Mouse (Mus musculus) induced T-regulatory cell, adult 2 months (primary cell): Measurements from ENCODE around the gene Gimap9.

Source experiments
- DNase-seq: peaks from one replicate; pipeline ENCODE4 v3.0.0-alpha.2; 2012; ENCODE audit warnings: low read depth

The Gimap9 gene

DNA sequence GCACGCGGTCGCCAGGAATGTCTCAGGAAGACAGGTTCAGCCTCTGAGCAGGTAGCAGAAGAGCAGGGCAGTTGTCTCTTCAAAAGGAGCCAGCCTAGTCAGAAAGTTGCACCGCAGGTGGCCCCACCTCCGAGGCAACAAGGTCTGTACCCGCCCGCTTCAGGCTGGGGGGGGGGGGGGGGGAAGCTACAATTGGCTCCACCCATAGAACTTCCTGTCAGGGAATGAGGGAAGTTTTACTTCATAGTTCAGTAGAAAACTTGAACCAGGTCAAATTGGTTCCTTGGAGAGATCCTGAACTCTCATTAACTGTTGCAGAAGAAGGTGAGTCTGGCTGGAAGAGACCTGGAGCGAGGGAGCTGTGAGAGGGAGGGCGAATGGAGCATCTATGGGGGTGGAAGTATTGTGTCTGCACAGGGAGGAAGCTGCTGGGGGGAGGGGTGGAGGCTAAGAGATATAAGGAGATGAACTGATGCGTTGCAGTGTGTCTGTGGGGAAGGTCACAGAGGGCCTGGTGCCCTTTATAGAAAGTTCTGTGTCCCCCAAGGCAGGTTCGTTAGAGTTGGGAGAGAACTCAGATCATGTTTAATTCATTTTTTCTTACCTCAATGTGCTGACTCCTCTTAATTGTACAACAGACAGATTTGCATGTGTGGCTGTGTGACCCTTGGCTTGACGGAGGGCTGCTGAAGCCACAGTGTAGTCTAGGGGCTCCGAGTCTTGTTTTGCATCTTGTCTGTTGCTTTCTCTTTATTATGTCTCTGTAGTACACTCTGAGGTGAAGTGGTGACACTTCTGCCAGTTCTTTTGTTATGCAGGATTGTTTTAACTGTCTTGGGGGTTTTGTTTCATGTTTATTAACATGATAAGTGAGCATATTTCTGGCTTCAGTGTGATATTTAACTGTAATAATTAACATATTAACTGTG, at the start of gene Gimap9:
TSS of gene Gimap9 (plus strand) at position 199 of the 929 bp plus-strand sequence.
- peak; percentile 94 for DNase-seq

DNA sequence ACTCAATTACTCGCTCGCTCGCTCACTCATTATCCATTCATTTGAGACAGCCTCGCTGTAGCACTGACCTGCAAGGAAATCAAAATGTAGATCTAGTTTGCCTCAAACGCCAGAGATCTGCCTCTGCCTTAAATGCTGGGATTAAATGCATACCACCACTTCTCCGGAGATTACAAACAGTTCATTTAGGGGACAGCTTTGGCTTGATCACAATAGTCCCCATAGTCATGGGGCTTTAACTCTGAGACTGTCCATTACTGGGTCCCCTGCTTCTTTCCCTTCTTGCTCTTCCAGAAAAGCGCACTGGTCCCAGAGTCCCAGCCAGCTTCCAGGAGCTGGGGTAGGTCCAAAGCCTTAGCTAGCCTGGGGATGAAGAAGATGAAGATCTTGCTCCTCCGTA, 49.5 kb upstream of the Gimap9 start, which contains the start of gene AI854703:
TSS of gene AI854703 (plus strand) at position 301 of the 400 bp plus-strand sequence.
- DNase-seq, result no peak

DNA sequence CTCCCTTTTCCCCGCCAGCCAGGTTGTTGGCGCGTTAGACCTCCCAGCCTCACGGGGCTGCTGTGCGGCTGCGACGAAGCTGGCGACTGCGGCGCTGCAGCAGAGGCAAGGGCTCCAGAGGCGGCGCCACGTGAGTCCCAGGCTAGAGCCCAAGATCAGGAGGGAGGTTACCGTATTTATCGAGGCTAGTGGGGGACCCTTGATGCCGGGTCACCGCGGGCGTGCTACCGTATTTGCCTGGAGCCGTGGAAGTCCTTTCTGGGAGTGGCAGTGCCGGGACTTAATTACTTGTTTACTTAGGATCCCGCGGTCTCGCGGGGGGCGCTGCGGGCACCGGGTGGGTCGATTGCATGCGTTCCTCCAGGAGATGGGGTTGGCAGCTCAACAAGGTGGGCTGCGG, 48.9 kb upstream of the Gimap9 start:
- DNase-seq, result peak; percentile 61

DNA sequence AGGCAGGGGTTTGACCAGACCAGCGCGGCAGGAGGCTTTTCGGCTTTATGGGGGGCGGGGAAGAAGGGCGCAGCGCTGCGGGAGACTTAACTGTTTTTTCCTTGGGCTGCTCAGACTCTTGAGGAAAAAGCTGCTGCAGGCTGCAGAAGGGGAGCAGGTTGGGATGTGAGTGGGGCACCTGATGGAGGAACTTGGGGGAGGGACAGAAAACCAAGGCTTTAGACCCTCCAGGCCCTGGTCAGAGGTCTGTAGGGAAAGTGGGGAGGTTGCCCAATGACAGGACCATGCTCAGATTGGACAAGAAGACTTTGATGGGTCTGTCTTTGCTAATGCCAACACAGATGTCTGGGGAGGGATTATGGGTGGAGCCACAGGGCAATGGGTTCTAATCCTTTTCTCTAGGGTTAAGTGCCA, 48.4 kb upstream of the Gimap9 start:
- peak; percentile 25 for DNase-seq

DNA sequence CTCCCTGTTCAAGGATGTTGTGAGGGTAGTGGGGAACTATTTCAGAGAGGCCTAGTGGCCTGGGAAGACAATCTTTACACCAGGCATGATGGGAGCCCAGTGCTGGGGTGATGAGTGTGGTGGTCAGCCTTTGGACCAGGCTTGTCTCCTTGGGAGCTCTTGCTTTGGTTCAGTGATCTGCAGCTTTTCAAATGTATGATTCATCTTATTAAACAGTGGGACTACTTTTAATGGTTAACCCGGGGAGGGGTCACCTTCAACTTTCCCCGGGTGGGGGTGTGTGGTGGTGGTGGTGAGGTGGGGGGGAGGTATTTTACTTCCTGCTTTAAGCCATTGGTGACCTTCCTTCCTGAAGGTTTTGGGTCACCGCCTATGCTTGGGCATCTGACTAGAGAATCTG, 47.6 kb upstream of the Gimap9 start:
- DNase-seq, result no peak

DNA sequence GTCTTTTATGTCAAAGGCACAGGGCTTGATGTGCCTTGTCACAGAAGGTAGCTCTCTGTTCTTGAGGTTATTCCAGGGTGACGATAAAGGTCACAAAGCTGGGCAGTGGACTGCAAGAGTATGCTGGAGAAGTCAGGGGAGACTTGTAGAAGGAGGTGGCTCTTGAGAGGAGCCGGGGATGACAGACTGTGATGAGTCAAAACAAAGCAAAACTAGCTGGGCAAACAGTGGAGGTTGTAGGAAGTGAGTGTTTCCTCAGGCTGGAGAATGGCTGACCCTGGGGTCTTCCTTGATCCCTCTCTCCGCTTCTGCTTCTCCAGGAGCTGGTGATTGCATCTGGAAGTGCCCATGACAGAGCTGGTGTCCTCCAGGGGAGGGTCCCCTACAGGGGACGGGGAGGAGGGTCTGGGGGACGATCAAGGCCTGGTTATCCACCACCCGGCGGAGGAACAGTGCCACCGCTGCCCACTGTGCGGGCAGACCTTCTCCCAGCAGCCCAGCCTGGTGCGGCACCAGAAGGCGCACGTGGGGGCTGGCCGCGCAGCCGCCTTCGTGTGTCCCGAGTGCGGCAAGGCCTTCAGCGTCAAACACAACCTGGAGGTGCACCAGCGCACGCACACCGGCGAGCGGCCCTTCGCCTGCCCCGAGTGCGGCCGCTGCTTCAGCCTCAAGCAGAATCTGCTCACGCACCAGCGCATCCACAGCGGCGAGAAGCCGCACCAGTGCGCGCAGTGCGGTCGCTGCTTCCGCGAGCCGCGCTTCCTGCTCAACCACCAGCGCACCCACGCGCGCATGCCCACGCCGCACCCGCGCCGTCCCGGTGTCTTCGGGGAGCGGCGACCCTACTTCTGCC, 46.9 kb upstream of the Gimap9 start:
- DNase-seq, result peak; percentile 67

DNA sequence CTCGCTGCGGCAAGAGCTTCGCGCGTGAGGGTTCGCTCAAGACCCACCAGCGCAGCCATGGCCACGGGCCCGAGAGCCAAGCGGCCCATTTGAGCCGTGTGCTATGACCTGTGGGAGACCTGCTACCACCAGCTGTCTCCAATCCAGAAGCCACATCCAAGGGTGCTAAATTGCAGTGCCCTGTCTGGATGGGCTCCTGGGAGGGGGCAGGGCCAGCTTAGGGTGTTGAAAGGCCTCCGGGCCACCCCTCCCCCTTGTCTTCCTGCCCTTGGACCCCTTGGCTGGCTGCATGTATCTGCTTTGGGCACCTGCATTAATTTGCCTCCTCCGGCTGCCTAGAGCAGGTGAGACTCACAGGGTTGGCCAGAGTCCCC, 46.3 kb upstream of the Gimap9 start:
- DNase-seq, result no peak

DNA sequence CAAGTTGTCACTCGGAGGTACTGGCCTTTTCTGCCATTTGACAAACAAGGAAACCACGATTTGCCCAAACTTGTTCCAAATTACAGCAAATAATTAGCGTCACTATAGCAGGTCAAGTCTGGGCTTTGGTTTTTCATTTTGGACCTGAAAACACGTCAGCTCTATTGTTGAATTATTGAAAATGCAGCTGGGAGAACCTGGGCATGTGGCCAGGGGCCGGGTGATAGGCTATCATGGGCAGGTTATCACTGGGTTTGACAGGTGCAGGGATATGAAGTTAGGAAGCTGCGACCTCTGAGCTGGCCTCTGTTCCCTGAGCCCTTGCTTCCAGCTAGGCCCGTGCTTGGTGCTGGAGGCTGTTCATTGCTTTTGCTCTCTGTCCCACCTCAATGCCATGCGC, 45.1 kb upstream of the Gimap9 start:
- no peak for DNase-seq

DNA sequence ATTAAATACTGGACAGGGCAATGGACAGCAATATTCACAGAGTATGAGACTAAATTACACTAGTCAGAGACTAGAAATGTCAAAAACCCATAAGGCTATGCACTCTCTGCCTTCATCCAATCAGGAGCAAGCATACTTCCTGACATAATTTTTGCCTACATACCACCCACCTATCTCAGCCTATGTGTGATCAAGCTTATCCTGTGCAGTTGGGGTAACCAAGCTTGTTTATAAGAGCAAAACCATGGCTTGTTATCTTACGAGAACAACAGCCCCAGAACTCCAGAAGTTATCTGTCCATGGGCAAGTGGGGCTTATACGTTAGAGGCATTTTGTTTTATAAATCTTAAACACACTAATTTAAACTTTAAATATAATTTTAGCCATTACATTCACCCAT, 40.8 kb upstream of the Gimap9 start:
- DNase-seq, result no peak

DNA sequence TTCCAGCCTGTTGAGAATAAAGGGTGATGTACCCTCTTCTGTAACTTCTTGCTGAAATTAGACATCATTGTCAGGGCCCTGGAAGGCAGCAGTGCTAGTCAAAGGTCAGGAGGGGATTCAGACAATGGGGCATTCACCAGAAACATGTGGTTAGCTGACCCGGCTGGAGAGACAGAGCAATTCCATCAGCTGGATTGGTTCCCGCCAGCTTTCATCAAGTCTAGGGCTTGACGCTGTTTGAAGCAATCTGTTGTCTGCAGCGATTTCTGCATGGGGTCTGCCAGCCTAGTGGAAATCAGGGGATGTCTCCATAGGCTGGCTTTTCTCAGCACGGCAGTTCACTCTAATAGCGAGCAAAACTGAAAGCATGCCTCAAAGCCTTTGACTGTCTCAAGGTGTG, 39.4 kb upstream of the Gimap9 start:
- no peak for DNase-seq

DNA sequence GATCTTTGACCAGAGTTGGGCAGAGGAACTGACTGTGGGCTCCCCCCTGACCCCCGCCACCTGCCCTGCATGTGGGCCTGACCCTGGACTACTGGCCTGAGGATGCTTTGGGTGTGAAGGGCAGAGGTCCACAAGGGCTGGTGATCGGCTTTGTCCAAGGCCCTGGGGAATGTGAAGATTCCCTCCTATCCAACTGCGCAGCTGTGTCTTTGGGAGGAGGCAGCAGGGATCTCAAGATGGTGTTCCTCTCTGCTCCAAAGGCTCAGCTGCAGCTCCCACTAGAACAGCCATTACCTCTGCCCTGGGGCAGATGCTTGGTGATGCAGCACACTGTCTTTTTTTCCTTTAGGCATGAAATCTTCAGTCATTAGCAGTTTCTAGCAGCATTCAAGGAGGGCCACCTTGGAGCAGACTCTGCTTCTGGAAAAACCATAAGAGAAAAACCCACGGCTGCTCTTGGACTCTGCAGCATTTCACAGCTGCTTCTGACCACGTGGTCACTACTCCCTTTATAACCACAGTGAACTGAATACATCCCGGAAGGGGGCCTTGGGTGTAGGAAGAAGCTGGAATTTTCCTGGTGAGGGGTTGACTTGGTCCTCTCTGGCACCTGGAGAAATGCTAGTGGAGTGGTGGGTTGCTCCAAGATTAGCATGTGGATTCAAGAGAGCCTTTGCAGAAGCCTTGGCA, 38.0 kb upstream of the Gimap9 start:
- no peak for DNase-seq

DNA sequence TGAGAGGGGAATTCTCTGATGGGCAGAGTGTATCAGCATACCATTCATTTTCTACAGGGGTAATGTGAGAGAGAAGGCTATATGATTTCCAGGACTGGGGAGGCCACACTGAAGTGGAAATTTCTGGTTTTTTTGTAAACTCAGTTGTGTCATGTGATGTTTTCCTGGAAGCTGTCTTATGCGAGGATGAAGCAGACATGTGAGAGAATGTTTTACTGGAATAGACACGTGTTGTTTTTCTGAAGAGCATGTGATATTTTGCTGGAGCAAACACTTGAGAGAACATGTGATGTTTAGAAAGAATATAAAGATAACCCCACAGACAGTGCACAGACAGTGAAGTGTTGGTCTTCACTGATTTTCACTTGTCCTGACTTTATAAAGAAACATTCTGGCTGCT, 37.4 kb upstream of the Gimap9 start:
- no peak for DNase-seq

DNA sequence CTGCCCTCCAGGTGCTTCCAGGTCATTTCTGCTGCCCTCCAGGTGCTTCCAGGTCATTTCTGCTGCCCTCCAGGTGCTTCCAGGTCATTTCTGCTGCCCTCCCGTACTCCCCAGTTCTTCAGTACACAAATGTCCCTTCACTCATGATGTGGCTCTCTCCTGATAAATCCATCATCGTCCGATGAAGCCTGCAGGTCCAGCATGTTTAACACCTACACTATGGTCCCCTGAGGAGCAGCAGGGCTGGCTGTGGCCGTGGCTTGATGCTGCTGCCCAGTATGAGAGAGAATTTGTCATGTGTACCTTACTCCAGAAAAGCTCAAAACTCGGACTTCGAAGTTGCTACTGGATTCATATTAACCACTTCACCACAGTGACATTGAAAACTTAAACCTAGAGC, 34.5 kb upstream of the Gimap9 start:
- DNase-seq, result no peak

DNA sequence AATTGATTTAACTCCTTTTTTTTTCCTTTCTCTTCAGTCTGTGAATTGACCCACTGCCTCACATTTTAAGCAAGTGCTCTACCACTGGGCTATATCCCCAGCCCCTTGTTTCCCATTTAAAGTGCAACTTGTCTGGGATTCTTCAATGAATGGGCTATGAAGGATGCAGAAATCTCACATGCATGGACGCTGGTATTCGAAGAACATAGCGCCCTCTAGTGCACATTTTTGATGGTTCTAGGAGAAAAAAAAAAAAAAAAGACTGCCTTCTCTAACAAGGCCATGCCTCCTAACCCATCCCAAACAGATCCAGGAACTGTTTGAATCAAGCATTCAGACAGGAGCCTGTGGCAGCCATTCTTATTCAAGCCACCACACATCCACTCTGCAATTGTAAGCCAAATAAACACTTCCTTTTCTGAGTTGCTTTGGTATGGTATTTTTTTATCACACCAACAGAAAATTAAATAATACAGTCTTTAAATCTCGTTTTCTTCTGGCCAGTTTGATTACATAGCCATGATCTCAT, 33.1 kb upstream of the Gimap9 start:
- peak; percentile 89 for DNase-seq

DNA sequence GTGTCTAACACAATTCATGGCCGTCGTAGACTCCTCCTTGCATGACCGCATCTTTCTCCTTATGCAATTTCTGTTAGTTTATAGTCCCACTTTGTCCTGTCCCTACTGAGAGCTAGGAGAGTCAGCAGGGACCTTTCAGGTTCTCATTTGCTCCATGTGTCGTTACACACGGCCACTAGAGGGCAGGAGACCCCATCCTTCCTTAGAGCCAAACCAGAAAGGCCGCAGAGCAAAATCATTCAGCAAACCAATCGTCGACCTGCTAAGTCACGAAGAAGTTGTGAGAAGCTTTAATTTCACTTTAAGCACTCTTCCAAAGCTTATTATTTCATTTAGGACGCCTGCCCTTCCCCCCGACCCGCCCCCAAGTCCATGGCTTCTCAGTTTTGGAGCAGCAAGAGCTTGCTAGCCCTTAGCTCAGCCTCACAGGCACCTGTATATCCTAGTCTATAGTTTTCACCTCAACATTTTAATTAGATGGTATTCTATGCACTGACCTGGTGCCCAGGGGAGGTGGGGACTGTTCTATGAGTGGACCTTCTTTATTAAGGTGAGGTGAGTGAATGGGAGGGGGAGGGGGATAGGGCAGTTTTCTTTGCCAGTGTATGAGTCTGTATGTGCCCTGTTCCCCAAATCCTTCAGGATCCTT, 30.1 kb upstream of the Gimap9 start:
- peak; percentile 93 for DNase-seq

DNA sequence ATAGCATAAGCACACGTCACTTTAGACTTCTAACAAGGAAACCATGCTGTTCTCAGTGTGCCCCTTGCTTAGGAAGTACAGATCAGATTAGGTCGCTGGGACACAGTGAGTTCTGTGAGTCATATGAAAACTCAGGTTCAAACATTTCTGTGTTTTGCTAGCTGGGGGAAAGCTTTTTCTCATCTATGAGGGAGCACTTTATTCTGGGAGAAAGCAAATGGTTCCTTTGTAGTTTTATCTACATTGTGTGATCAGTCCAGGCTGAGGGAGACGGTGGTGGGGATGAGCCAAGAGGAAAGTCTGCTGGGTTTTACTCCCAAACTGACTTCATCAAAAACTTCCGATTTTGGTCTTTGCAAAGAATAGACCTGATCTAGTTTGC, 29.6 kb upstream of the Gimap9 start:
- peak; percentile 75 for DNase-seq

DNA sequence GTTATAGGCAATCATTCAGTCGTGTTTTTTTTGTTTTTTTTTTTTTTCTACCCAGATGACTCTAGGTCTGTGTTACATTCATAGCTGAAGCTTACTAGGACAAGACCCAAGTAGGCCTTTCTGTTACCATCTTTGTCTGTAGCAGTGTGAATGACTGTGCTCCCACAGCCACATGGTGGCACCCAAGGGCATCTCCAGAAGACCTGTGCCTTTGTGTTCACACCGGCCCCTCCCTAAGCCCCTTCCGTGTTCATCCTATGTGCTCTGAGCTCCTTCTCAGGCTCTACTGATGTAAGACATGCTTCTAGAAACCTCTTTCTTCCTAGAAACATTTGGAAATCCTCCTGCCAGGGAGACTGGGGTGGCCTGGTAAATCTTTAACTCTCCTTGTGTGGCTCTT, 28.9 kb upstream of the Gimap9 start, which contains the start of gene Gimap8:
TSS of gene Gimap8 (plus strand) at position 240 of the 400 bp plus-strand sequence.
- DNase-seq, result peak; percentile 94

DNA sequence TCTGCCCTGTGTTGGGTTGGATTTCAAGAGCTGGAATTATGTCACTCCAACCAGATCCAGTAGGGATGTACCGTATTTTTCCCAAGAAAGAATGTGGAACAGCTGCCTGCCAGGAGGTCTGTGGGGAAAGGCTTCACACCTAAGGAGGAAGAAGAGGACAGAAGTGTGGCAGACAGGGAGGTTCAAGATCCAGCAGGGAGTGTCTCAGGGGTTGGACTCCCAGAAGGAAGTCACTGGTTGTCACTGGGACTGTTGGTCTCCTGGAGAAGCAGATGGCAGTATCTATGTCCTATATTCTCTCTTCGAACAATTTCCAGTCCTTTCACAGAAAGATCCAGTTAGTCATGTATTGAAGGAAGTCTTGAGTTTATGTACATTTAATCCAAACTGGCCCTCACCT, 28.3 kb upstream of the Gimap9 start:
- DNase-seq, result peak; percentile 52

DNA sequence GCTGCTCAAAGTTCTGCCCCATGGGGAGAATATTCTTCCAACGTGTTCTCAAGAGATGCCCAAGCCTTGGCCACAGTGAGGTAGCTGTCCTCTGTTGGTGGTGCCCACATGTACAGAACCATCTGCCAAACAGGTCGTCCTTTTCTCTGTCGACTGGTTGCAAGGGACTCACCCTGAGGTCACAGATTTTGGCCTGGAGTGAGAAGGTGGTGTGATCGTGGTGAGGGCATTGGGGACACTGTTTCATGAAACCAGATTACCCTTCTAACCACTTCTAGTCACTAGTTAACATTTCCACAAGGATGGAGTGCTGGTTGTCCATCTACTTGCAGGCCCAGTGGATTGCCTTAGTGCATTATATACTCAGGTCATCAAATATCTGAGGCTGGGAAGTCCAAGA, 27.1 kb upstream of the Gimap9 start:
- DNase-seq, result no peak

DNA sequence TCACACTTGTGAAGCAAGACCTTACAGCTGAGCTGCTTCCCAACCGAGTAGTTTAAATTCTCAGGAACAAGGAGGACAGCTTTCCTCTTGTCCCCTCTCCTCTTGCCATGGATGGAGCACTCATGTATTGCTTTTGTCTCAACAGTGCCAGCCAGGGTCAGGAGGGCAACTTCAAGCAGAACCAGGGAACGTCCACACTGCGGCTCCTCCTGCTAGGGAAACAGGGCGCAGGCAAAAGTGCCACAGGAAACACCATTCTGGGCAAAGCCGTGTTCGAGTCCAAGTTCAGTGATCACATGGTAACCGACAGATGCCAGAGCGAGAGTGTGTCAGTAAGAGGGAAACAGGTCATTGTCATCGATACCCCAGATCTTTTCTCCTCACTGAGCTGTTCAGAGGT, 25.9 kb upstream of the Gimap9 start:
- no peak for DNase-seq

DNA sequence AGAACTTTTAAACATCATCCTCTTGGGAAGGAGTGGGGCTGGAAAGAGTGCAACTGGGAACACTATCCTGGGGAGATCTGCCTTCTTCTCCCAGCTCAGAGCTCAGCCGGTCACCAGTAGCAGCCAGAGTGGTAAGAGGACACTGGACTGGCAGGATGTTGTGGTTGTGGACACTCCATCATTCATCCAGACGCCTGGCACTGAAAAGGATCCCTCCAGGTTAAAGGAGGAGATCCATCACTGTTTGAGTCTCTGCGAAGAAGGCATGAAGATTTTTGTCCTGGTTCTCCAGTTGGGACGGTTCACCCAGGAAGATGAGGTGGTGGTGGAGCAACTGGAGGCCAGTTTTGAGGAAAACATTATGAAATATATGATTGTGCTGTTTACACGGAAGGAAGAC, 17.2 kb upstream of the Gimap9 start:
- no peak for DNase-seq

DNA sequence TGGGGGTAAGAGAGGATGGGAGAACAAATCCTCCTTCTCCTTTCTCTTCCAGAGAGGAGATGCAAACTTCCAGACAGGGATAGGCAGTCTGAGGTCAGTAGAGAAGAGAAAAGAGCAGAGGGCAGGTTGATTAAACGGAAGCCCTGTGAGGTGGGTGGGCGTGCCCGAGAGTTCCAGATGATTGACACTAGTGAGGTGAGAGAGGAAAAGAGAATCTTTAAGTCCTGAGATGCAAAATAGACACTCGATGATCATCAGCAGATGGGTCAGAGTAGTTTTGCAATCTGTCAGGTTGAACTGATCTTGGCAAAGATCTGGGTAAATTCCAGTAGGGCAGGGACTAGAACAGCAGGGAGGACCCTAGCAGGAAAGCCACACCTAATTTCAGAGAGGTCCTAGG, 11.2 kb upstream of the Gimap9 start:
- DNase-seq, result peak; percentile 70
